Mouse (Mus musculus): ENCODE data around the gene Clasrp. TPM values are rescaled to one million over a fixed set of nuclear protein-coding genes. Genes with fewer than 3 reads are reported as not detected.

The Clasrp gene
- polyA plus RNA-seq, 1 experiment = 29.0 TPM

GRCm38 (mm10) chr7:19557982-19558900 is 46.0 kb downstream of the Clasrp start:
- 86% methylated on average over 6 of the region's 6 CpGs for WGBS

GRCm38 (mm10) chr7:19557086-19557485 is 47.2 kb downstream of the Clasrp start:
- TF ChIP-seq POLR2A (IDR thresholded peaks at IDR 0.05; ENCODE audit: low read depth, low read length) (no peak), CTCF (conservative IDR thresholded peaks at IDR 0.05; ENCODE audit: insufficient read depth, insufficient read length, low read depth, low read length) (no peak)
- peaks cover 34% of the 10 kb centered on the region for H3K4me1 ChIP-seq (ENCODE audit: control insufficient read depth, insufficient read depth, low read length)
- no peak overlapping the region for H3K4me3 ChIP-seq (ENCODE audit: insufficient read depth, low read depth, low read length)
- peak; percentile 69 for DNase-seq
- WGBS = 60% methylated on average over 2 of the region's 2 CpGs
- H3K36me3 ChIP-seq (ENCODE audit: control insufficient read depth, insufficient read depth, low read length) = no peaks in the 10 kb centered on the region
- H3K27me3 ChIP-seq (replicated peaks; ENCODE audit: control insufficient read depth, insufficient read depth, low read length) = no peaks in the 10 kb centered on the region
- H3K27ac ChIP-seq (ENCODE audit: insufficient read depth, low read depth, low read length) = no peak overlapping the region

More at GRCm38 (mm10) chr7:19557982-19558900, 46.0 kb downstream of the Clasrp start:
- Histone ChIP-seq H3K36me3 (ENCODE audit: control insufficient read depth, insufficient read depth, low read length) (no peaks in the 10 kb centered on the region), H3K4me1 (ENCODE audit: control insufficient read depth, insufficient read depth, low read length) (peaks cover 34% of the 10 kb centered on the region), H3K27me3 (replicated peaks; ENCODE audit: control insufficient read depth, insufficient read depth, low read length) (no peaks in the 10 kb centered on the region), H3K27ac (ENCODE audit: insufficient read depth, low read depth, low read length) (no peak overlapping the region), H3K4me3 (ENCODE audit: insufficient read depth, low read depth, low read length) (no peak overlapping the region)
- no peak for DNase-seq
- TF ChIP-seq POLR2A (IDR thresholded peaks at IDR 0.05; ENCODE audit: low read depth, low read length) = no peak
- no peak for TF ChIP-seq CTCF (conservative IDR thresholded peaks at IDR 0.05; ENCODE audit: insufficient read depth, insufficient read length, low read depth, low read length)

GRCm38 (mm10) chr7:19554168-19554567 is 50.1 kb downstream of the Clasrp start:
- H3K36me3 ChIP-seq (ENCODE audit: control insufficient read depth, insufficient read depth, low read length) = no peaks in the 10 kb centered on the region
- TF ChIP-seq POLR2A (IDR thresholded peaks at IDR 0.05; ENCODE audit: low read depth, low read length) = no peak
- no peak for TF ChIP-seq CTCF (conservative IDR thresholded peaks at IDR 0.05; ENCODE audit: insufficient read depth, insufficient read length, low read depth, low read length)
- 63% methylated on average over 1 of the region's 1 CpGs for WGBS
- H3K27me3 ChIP-seq (replicated peaks; ENCODE audit: control insufficient read depth, insufficient read depth, low read length) = no peaks in the 10 kb centered on the region
- no peak overlapping the region for H3K4me3 ChIP-seq (ENCODE audit: insufficient read depth, low read depth, low read length)
- H3K4me1 ChIP-seq (ENCODE audit: control insufficient read depth, insufficient read depth, low read length) = peaks cover 30% of the 10 kb centered on the region
- DNase-seq = no peak
- no peak overlapping the region for H3K27ac ChIP-seq (ENCODE audit: insufficient read depth, low read depth, low read length)

- Histone ChIP-seq H3K27me3 (replicated peaks; ENCODE audit: control insufficient read depth, insufficient read depth, low read length) (no peaks in the 10 kb centered on the region), H3K27ac (ENCODE audit: insufficient read depth, low read depth, low read length) (no peak overlapping the region), H3K4me1 (ENCODE audit: control insufficient read depth, insufficient read depth, low read length) (peaks cover 15% of the 10 kb centered on the region), H3K36me3 (ENCODE audit: control insufficient read depth, insufficient read depth, low read length) (no peaks in the 10 kb centered on the region), H3K4me3 (ENCODE audit: insufficient read depth, low read depth, low read length) (no peak overlapping the region)
- 43% methylated on average over 2 of the region's 2 CpGs for WGBS
- TF ChIP-seq CTCF (conservative IDR thresholded peaks at IDR 0.05; ENCODE audit: insufficient read depth, insufficient read length, low read depth, low read length) (no peak), POLR2A (IDR thresholded peaks at IDR 0.05; ENCODE audit: low read depth, low read length) (no peak)
- DNase-seq = no peak
Measured at GRCm38 (mm10) chr7:19552443-19552842, 51.8 kb downstream of the Clasrp start.

- DNase-seq = no peak
- Histone ChIP-seq H3K4me1 (ENCODE audit: control insufficient read depth, insufficient read depth, low read length) (peaks cover 10% of the 10 kb centered on the region), H3K36me3 (ENCODE audit: control insufficient read depth, insufficient read depth, low read length) (no peaks in the 10 kb centered on the region), H3K4me3 (ENCODE audit: insufficient read depth, low read depth, low read length) (no peak overlapping the region), H3K27ac (ENCODE audit: insufficient read depth, low read depth, low read length) (no peak overlapping the region), H3K27me3 (replicated peaks; ENCODE audit: control insufficient read depth, insufficient read depth, low read length) (no peaks in the 10 kb centered on the region)
- no peak for TF ChIP-seq CTCF (conservative IDR thresholded peaks at IDR 0.05; ENCODE audit: insufficient read depth, insufficient read length, low read depth, low read length)
- no peak for TF ChIP-seq POLR2A (IDR thresholded peaks at IDR 0.05; ENCODE audit: low read depth, low read length)
- 53% methylated on average over 5 of the region's 5 CpGs for WGBS
Measured at GRCm38 (mm10) chr7:19551634-19552033, 52.7 kb downstream of the Clasrp start.

GRCm38 (mm10) chr7:19549394-19549793 is 54.9 kb downstream of the Clasrp start:
- Histone ChIP-seq H3K36me3 (ENCODE audit: control insufficient read depth, insufficient read depth, low read length) (no peaks in the 10 kb centered on the region), H3K27ac (ENCODE audit: insufficient read depth, low read depth, low read length) (no peak overlapping the region)
- TF ChIP-seq POLR2A (IDR thresholded peaks at IDR 0.05; ENCODE audit: low read depth, low read length) (no peak), CTCF (conservative IDR thresholded peaks at IDR 0.05; ENCODE audit: insufficient read depth, insufficient read length, low read depth, low read length) (no peak)

GRCm38 (mm10) chr7:19547344-19547969 is 56.8 kb downstream of the Clasrp start:
- no peak for TF ChIP-seq POLR2A (IDR thresholded peaks at IDR 0.05; ENCODE audit: low read depth, low read length)
- no peak for TF ChIP-seq CTCF (conservative IDR thresholded peaks at IDR 0.05; ENCODE audit: insufficient read depth, insufficient read length, low read depth, low read length)
- Histone ChIP-seq H3K27me3 (replicated peaks; ENCODE audit: control insufficient read depth, insufficient read depth, low read length) (no peaks in the 10 kb centered on the region), H3K27ac (ENCODE audit: insufficient read depth, low read depth, low read length) (no peak overlapping the region), H3K36me3 (ENCODE audit: control insufficient read depth, insufficient read depth, low read length) (no peaks in the 10 kb centered on the region), H3K4me1 (ENCODE audit: control insufficient read depth, insufficient read depth, low read length) (peaks cover 19% of the 10 kb centered on the region), H3K4me3 (ENCODE audit: insufficient read depth, low read depth, low read length) (no peak overlapping the region)
- DNase-seq = no peak
- WGBS = 67% methylated on average over 2 of the region's 2 CpGs

More at GRCm38 (mm10) chr7:19549394-19549793, 54.9 kb downstream of the Clasrp start:
- DNase-seq = no peak
- 81% methylated on average over 10 of the region's 10 CpGs for WGBS
- no peaks in the 10 kb centered on the region for H3K27me3 ChIP-seq (replicated peaks; ENCODE audit: control insufficient read depth, insufficient read depth, low read length)
- peaks cover 15% of the 10 kb centered on the region for H3K4me1 ChIP-seq (ENCODE audit: control insufficient read depth, insufficient read depth, low read length)
- no peak overlapping the region for H3K4me3 ChIP-seq (ENCODE audit: insufficient read depth, low read depth, low read length)
